Comparison of ENCODE assay signal across 8 mouse cellular contexts in genomic region chr2:118659493-118659892, GRCm38 (mm10). TPM values are rescaled to one million over a fixed set of nuclear protein-coding genes. Genes with fewer than 3 reads are reported as not detected.
DNase-seq lines count a peak whose midpoint lies in the region; ATAC-seq and TF ChIP-seq lines count a peak whose summit lies in the region.

No protein-coding gene starts in this region.

- TF ChIP-seq CTCF in lung, embryonic 14.5 days (IDR thresholded peaks at IDR 0.05; ENCODE audit: low read depth), result no peak
- no peak for TF ChIP-seq CTCF in embryonic fibroblast, embryonic 13.5 days (IDR thresholded peaks at IDR 0.05; ENCODE audit: borderline replicate concordance, insufficient read depth, low read length)

- peak overlapping the region; percentile 40 for H3K9ac ChIP-seq in lung, embryonic 14.5 days
- H3K9ac ChIP-seq in limb, embryonic 11.5 days (ENCODE audit: low read length), result peak overlapping the region; percentile 2; the same call in 1 of the 2 replicates
- peak overlapping the region; percentile 43; the same call in 1 of the 2 replicates for H3K9ac ChIP-seq in neural tube, embryonic 14.5 days (replicated peaks; ENCODE audit: low read depth, low read length)

- 70% methylated on average over 12 of the region's 12 CpGs for WGBS in lung, embryonic 14.5 days
- WGBS in limb, embryonic 11.5 days, result 84% methylated on average over 12 of the region's 12 CpGs
- WGBS in neural tube, embryonic 14.5 days, result 89% methylated on average over 12 of the region's 12 CpGs

- H3K36me3 ChIP-seq in lung, embryonic 14.5 days (ENCODE audit: insufficient read depth), result no peaks in the 10 kb centered on the region
- no peaks in the 10 kb centered on the region for H3K36me3 ChIP-seq in limb, embryonic 11.5 days (ENCODE audit: control insufficient read depth, insufficient read depth, low read length)
- H3K36me3 ChIP-seq in neural tube, embryonic 14.5 days (ENCODE audit: control insufficient read depth, insufficient read depth, low read length), result no peaks in the 10 kb centered on the region

- peaks cover 16% of the 10 kb centered on the region for H3K4me1 ChIP-seq in lung, embryonic 14.5 days (ENCODE audit: insufficient read depth)
- peaks cover 9% of the 10 kb centered on the region for H3K4me1 ChIP-seq in embryonic fibroblast, embryonic 13.5 days (ENCODE audit: control insufficient read depth, insufficient read depth, low read length)
- peaks cover 4% of the 10 kb centered on the region for H3K4me1 ChIP-seq in limb, embryonic 11.5 days (ENCODE audit: control insufficient read depth, insufficient read depth, low read length)
- peaks cover 13% of the 10 kb centered on the region for H3K4me1 ChIP-seq in neural tube, embryonic 14.5 days (ENCODE audit: control insufficient read depth, insufficient read depth, low read length)

- no peak for DNase-seq in lung, embryonic 14.5 days
- DNase-seq in lung, postnatal 10 days, result no peak
- no peak for DNase-seq in limb, embryonic 11.5 days (ENCODE audit: low spot score)
- no peak for DNase-seq in thymus, postnatal 10 days (ENCODE audit: low spot score in 2 of 2)
- no peak for DNase-seq in lung, postnatal 36 days
- no peak for DNase-seq in layer of hippocampus, postnatal 36 days

- peak overlapping the region; percentile 39; the same call in 1 of the 2 replicates for H3K4me3 ChIP-seq in lung, embryonic 14.5 days (ENCODE audit: low read depth, low read length)
- H3K4me3 ChIP-seq in embryonic fibroblast, embryonic 13.5 days (ENCODE audit: insufficient read depth, low read length), result no peak overlapping the region
- H3K4me3 ChIP-seq in limb, embryonic 11.5 days (ENCODE audit: low read depth, low read length), result no peak overlapping the region
- no peak overlapping the region for H3K4me3 ChIP-seq in neural tube, embryonic 14.5 days (ENCODE audit: low read depth, low read length)

- H3K9me3 ChIP-seq in lung, embryonic 14.5 days (ENCODE audit: low read depth, low read length), result no peaks in the 10 kb centered on the region
- no peaks in the 10 kb centered on the region for H3K9me3 ChIP-seq in limb, embryonic 11.5 days (ENCODE audit: control insufficient read depth, low read length)
- H3K9me3 ChIP-seq in neural tube, embryonic 14.5 days (ENCODE audit: control insufficient read depth, low read length), result no peaks in the 10 kb centered on the region

- peaks cover 21% of the 10 kb centered on the region for H3K27me3 ChIP-seq in lung, embryonic 14.5 days (ENCODE audit: insufficient read depth, low read length)
- peaks cover 15% of the 10 kb centered on the region for H3K27me3 ChIP-seq in limb, embryonic 11.5 days (ENCODE audit: control insufficient read depth, insufficient read depth, low read length)
- peaks cover 3% of the 10 kb centered on the region for H3K27me3 ChIP-seq in neural tube, embryonic 14.5 days (ENCODE audit: control insufficient read depth, insufficient read depth, low read length)

- H3K4me2 ChIP-seq in lung, embryonic 14.5 days, result peak overlapping the region; percentile 64
- H3K4me2 ChIP-seq in limb, embryonic 11.5 days (ENCODE audit: low read depth, severe bottlenecking), result no peak overlapping the region
- peak overlapping the region; percentile 56 for H3K4me2 ChIP-seq in neural tube, embryonic 14.5 days (ENCODE audit: low read depth, low read length)

- no peak for TF ChIP-seq POLR2A in embryonic fibroblast, embryonic 13.5 days (IDR thresholded peaks at IDR 0.05; ENCODE audit: low read depth, low read length)

- ATAC-seq in lung, embryonic 14.5 days (ENCODE audit: insufficient read depth), result no peak
- no peak for ATAC-seq in limb, embryonic 11.5 days (ENCODE audit: insufficient number of reproducible peaks, low FRiP score, low TSS enrichment, low read depth)
- ATAC-seq in neural tube, embryonic 14.5 days (ENCODE audit: low read depth), result no peak

- peak overlapping the region; percentile 60; the same call in 1 of the 2 replicates for H3K27ac ChIP-seq in lung, embryonic 14.5 days (ENCODE audit: low read depth)
- peak overlapping the region; percentile 77 for H3K27ac ChIP-seq in embryonic fibroblast, embryonic 13.5 days (ENCODE audit: insufficient read depth, low read length)
- 0 out of 2 replicates have a peak overlapping the region, but pooled peaks have one; percentile 2 for H3K27ac ChIP-seq in limb, embryonic 11.5 days (replicated peaks; ENCODE audit: low read depth, low read length)
- H3K27ac ChIP-seq in neural tube, embryonic 14.5 days (ENCODE audit: low read depth, low read length), result no peak overlapping the region

RNA-seq across cellular contexts. Expression of gene Pak6, which starts 3.6 kb away (rescaled TPM):
- polyA plus RNA-seq in lung, embryonic 14.5 days (2014; fragmentation: Nextera tagmentation; extraction: Ambion mirVana), result 0.93 and 0.95 TPM in 2 replicates
- polyA plus RNA-seq in embryonic fibroblast, embryonic 13.5 days (2011; ENCODE audit: insufficient read length, low read depth, missing spikeins), result 0.19 and 0.78 TPM in 2 replicates
- 0.33 and 0.50 TPM in 2 replicates for polyA plus RNA-seq in limb, embryonic 11.5 days (2014; fragmentation: Nextera tagmentation; extraction: Ambion mirVana)
- polyA plus RNA-seq in neural tube, embryonic 14.5 days (2014; fragmentation: Nextera tagmentation; extraction: Ambion mirVana), result 29.4 and 39.1 TPM in 2 replicates
- 10 to 100 TPM; 50.0 to 55.4 TPM for total RNA-seq in layer of hippocampus, postnatal 36 days (2021)

RNA-seq across cellular contexts. Expression of gene Ankrd63, which starts 44.3 kb away (rescaled TPM):
- not detected in 2 replicates for polyA plus RNA-seq in lung, embryonic 14.5 days (2014; fragmentation: Nextera tagmentation; extraction: Ambion mirVana)
- not detected in 2 replicates for polyA plus RNA-seq in embryonic fibroblast, embryonic 13.5 days (2011; ENCODE audit: insufficient read length, low read depth, missing spikeins)
- not detected in 2 replicates for polyA plus RNA-seq in limb, embryonic 11.5 days (2014; fragmentation: Nextera tagmentation; extraction: Ambion mirVana)
- polyA plus RNA-seq in neural tube, embryonic 14.5 days (2014; fragmentation: Nextera tagmentation; extraction: Ambion mirVana), result not detected in 2 replicates
- 10 to 100 TPM; 14.6 to 16.9 TPM for total RNA-seq in layer of hippocampus, postnatal 36 days (2021)

Comparison
In these comparisons a context has a peak if more than half of its experiments do, and no peak if none do; other contexts are left out.
1. RNA of gene Pak6, which starts 3.6 kb away (polyA plus RNA-seq): 29.4 to 39.1 TPM in neural tube, embryonic 14.5 days; 0.93 to 0.95 TPM in lung, embryonic 14.5 days, 0.33 to 0.50 TPM in limb, embryonic 11.5 days and 0.19 to 0.78 TPM in embryonic fibroblast, embryonic 13.5 days; every median in the first group is over 10 times any median in the second.
2. Peak in every context shown above with its lines, with median percentiles within 50 percentile points of each other: H3K9ac ChIP-seq.